Mouse (Mus musculus): ENCODE data around the gene Mta3.

- TF ChIP-seq MYOD1 (IDR thresholded peaks at IDR 0.05; ENCODE audit: control insufficient read depth, insufficient read length, low read depth) (no peak), CTCF (IDR thresholded peaks at IDR 0.05; ENCODE audit: control insufficient read depth, insufficient read depth, insufficient read length) (no peak), MAX (IDR thresholded peaks at IDR 0.05) (no peak), USF1 (IDR thresholded peaks at IDR 0.05; ENCODE audit: low read depth) (no peak), MYOG (IDR thresholded peaks at IDR 0.05; ENCODE audit: control insufficient read depth, extremely low read depth, insufficient read length) (no peak)
Observed at GRCm38 (mm10) chr17:83782740-83783139, 76.8 kb downstream of the Mta3 start.

Measured in C2C12 (cell line).